10 mouse cellular contexts compared by ENCODE assay signal in the genomic region with DNA sequence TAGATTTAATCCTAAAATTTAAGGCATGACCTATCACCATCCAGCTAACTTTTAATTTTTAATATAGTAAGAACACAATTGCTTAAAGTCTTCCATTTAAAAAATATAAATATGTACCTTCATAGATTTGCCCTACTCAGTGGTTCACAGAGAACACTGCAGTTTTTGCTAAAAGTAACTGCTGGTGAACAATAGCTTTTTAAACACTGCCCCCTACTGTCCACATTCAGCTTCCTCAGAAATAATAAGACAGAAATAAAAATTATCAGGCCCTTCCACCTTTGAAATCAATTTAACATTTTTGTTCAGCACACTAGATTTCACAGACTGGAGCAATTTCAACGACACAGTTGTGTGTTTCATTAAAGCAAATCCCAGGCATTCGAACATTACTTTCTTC. TPM values are rescaled to one million over a fixed set of nuclear protein-coding genes. Genes with fewer than 3 reads are reported as not detected.
A peak's percentile ranks its signal among the peaks of the same experiment; 100 is the strongest.
DNase-seq lines count a peak whose midpoint lies in the region; ATAC-seq and TF ChIP-seq lines count a peak whose summit lies in the region.
"Had no signal": no experiment of that assay in that cellular context is flagged by ENCODE, and none has a peak within 500 bp of the region (broad histone marks: within the 10 kb centered on the region; RNA-seq: fewer than 3 reads in every experiment).

No protein-coding gene starts in this region.

- H3K9me3 ChIP-seq in hindbrain, embryonic 14.5 days (ENCODE audit: control insufficient read depth, low read length) = no peaks in the 10 kb centered on the region
- no peaks in the 10 kb centered on the region for H3K9me3 ChIP-seq in hindbrain, embryonic 10.5 days
- no peaks in the 10 kb centered on the region for H3K9me3 ChIP-seq in midbrain, postnatal 0 days (ENCODE audit: low read length)
- H3K9me3 ChIP-seq in midbrain, embryonic 15.5 days = no peaks in the 10 kb centered on the region

- H3K36me3 ChIP-seq in hindbrain, embryonic 14.5 days (replicated peaks; ENCODE audit: control insufficient read depth, insufficient read depth) = no peaks in the 10 kb centered on the region
- no peaks in the 10 kb centered on the region for H3K36me3 ChIP-seq in hindbrain, embryonic 10.5 days
- H3K36me3 ChIP-seq in midbrain, postnatal 0 days (ENCODE audit: insufficient read depth, low read length) = no peaks in the 10 kb centered on the region
- H3K36me3 ChIP-seq in midbrain, embryonic 15.5 days (replicated peaks) = no peaks in the 10 kb centered on the region

- TF ChIP-seq CTCF in midbrain, postnatal 0 days (IDR thresholded peaks at IDR 0.05) = peak; percentile 56

- no peak for ATAC-seq in hindbrain, embryonic 14.5 days (ENCODE audit: low FRiP score)
- ATAC-seq in midbrain, postnatal 0 days (ENCODE audit: low FRiP score) = no peak
- ATAC-seq in midbrain, embryonic 15.5 days (replicated peaks) = no peak

- no peaks in the 10 kb centered on the region for H3K27me3 ChIP-seq in hindbrain, embryonic 14.5 days (ENCODE audit: control insufficient read depth, insufficient read depth, low read length)
- no peaks in the 10 kb centered on the region for H3K27me3 ChIP-seq in hindbrain, embryonic 10.5 days (ENCODE audit: insufficient read depth, poor library complexity, severe bottlenecking)
- H3K27me3 ChIP-seq in midbrain, postnatal 0 days (ENCODE audit: insufficient read depth, low read length) = no peaks in the 10 kb centered on the region
- H3K27me3 ChIP-seq in midbrain, embryonic 15.5 days (replicated peaks) = no peaks in the 10 kb centered on the region
- H3K27me3 ChIP-seq: megakaryocyte, embryonic 14.5 days had no signal

- no peak overlapping the region for H3K9ac ChIP-seq in hindbrain, embryonic 14.5 days
- H3K9ac ChIP-seq in midbrain, postnatal 0 days (replicated peaks; ENCODE audit: low read length, poor library complexity, severe bottlenecking) = no peak overlapping the region
- no peak overlapping the region for H3K9ac ChIP-seq in midbrain, embryonic 15.5 days

- H3K27ac ChIP-seq in hindbrain, embryonic 14.5 days = no peak overlapping the region
- no peak overlapping the region for H3K27ac ChIP-seq in hindbrain, embryonic 10.5 days
- no peak overlapping the region for H3K27ac ChIP-seq in midbrain, postnatal 0 days (ENCODE audit: low read depth, low read length)
- no peak overlapping the region for H3K27ac ChIP-seq in midbrain, embryonic 15.5 days

- no peak overlapping the region for H3K4me3 ChIP-seq in hindbrain, embryonic 14.5 days (replicated peaks; ENCODE audit: low read length)
- no peak overlapping the region for H3K4me3 ChIP-seq in hindbrain, embryonic 10.5 days
- H3K4me3 ChIP-seq in midbrain, postnatal 0 days (ENCODE audit: low read depth, low read length) = no peak overlapping the region
- H3K4me3 ChIP-seq in midbrain, embryonic 15.5 days = no peak overlapping the region
- H3K4me3 ChIP-seq: megakaryocyte, embryonic 14.5 days had no signal

- WGBS in hindbrain, embryonic 14.5 days = 54% methylated on average over 2 of the region's 2 CpGs
- 56% methylated on average over 2 of the region's 2 CpGs for WGBS in hindbrain, embryonic 10.5 days
- 63% methylated on average over 2 of the region's 2 CpGs for WGBS in midbrain, postnatal 0 days
- WGBS in midbrain, embryonic 15.5 days = 53% methylated on average over 2 of the region's 2 CpGs

- no peaks in the 10 kb centered on the region for H3K4me1 ChIP-seq in hindbrain, embryonic 14.5 days (replicated peaks; ENCODE audit: control insufficient read depth, insufficient read depth, low read length)
- H3K4me1 ChIP-seq in hindbrain, embryonic 10.5 days (replicated peaks) = no peaks in the 10 kb centered on the region
- H3K4me1 ChIP-seq in midbrain, postnatal 0 days (ENCODE audit: insufficient read depth, low read length) = no peaks in the 10 kb centered on the region
- H3K4me1 ChIP-seq in midbrain, embryonic 15.5 days = no peaks in the 10 kb centered on the region
- H3K4me1 ChIP-seq: megakaryocyte, embryonic 14.5 days had no signal

- peak; percentile 27 for DNase-seq in hindbrain, embryonic 14.5 days (ENCODE audit: low spot score)
- DNase-seq in hindbrain, embryonic 10.5 days (ENCODE audit: low spot score) = no peak
- peak; percentile 35 for DNase-seq in midbrain, postnatal 0 days (ENCODE audit: low spot score)
- DNase-seq in c-Kit-positive CD71-positive TER-119-negative erythroid progenitor cells, embryonic 14.5 days (ENCODE audit: low read depth) = peak; percentile 9
- peak; percentile 52 for DNase-seq in retina, embryonic 14.5 days (ENCODE audit: low spot score)
- no peak for DNase-seq in frontal cortex, postnatal 10 days (ENCODE audit: low spot score in 2 of 2)
- no peak for DNase-seq in kidney, adult 8-10 months
- DNase-seq: cerebellum, adult 8-10 months had no signal

- no peak overlapping the region for H3K4me2 ChIP-seq in hindbrain, embryonic 14.5 days (replicated peaks)
- no peak overlapping the region for H3K4me2 ChIP-seq in midbrain, postnatal 0 days (ENCODE audit: low read depth, low read length, poor library complexity, severe bottlenecking)
- H3K4me2 ChIP-seq in midbrain, embryonic 15.5 days = no peak overlapping the region

RNA-seq across cellular contexts. Expression of a gene that starts 52.7 kb away (rescaled TPM):
- polyA plus RNA-seq in hindbrain, embryonic 14.5 days (2014; fragmentation: Nextera tagmentation; extraction: Ambion mirVana) = 49.0 and 51.8 TPM in 2 replicates
- 51.3 and 54.4 TPM in 2 replicates for polyA plus RNA-seq in hindbrain, embryonic 10.5 days (2016; fragmentation: Nextera tagmentation; extraction: Ambion mirVana)
- 18.1 and 19.9 TPM in 2 replicates for total RNA-seq in midbrain, postnatal 0 days (2014; rRNA removed)
- 27.3 and 28.3 TPM in 2 replicates for polyA plus RNA-seq in midbrain, postnatal 0 days (2015; fragmentation: Nextera tagmentation; extraction: Ambion mirVana)
- 36.4 and 40.4 TPM in 2 replicates for polyA plus RNA-seq in midbrain, embryonic 15.5 days (2015; fragmentation: Nextera tagmentation; extraction: Ambion mirVana)

RNA-seq across cellular contexts. Expression of a gene that starts 53.1 kb away (rescaled TPM):
- polyA plus RNA-seq in hindbrain, embryonic 14.5 days (2014; fragmentation: Nextera tagmentation; extraction: Ambion mirVana) = 2.7 and 3.7 TPM in 2 replicates
- polyA plus RNA-seq in hindbrain, embryonic 10.5 days (2016; fragmentation: Nextera tagmentation; extraction: Ambion mirVana) = 3.1 and 3.7 TPM in 2 replicates
- 1.4 and 1.5 TPM in 2 replicates for total RNA-seq in midbrain, postnatal 0 days (2014; rRNA removed)
- polyA plus RNA-seq in midbrain, postnatal 0 days (2015; fragmentation: Nextera tagmentation; extraction: Ambion mirVana) = 2.0 and 2.9 TPM in 2 replicates
- 3.1 and 3.3 TPM in 2 replicates for polyA plus RNA-seq in midbrain, embryonic 15.5 days (2015; fragmentation: Nextera tagmentation; extraction: Ambion mirVana)

Comparison
In these comparisons a context has a peak if more than half of its experiments do, and no peak if none do; other contexts are left out.
1. DNase-seq: peak in hindbrain, embryonic 14.5 days (single experiment), midbrain, postnatal 0 days (single experiment), c-Kit-positive CD71-positive TER-119-negative erythroid progenitor cells, embryonic 14.5 days (single experiment) and retina, embryonic 14.5 days (single experiment); none in hindbrain, embryonic 10.5 days (single experiment), frontal cortex, postnatal 10 days (0 of 2) and kidney, adult 8-10 months (0 of 2).